Mouse (Mus musculus): ENCODE data around the gene Dbp.

Gene Dbp

DNA sequence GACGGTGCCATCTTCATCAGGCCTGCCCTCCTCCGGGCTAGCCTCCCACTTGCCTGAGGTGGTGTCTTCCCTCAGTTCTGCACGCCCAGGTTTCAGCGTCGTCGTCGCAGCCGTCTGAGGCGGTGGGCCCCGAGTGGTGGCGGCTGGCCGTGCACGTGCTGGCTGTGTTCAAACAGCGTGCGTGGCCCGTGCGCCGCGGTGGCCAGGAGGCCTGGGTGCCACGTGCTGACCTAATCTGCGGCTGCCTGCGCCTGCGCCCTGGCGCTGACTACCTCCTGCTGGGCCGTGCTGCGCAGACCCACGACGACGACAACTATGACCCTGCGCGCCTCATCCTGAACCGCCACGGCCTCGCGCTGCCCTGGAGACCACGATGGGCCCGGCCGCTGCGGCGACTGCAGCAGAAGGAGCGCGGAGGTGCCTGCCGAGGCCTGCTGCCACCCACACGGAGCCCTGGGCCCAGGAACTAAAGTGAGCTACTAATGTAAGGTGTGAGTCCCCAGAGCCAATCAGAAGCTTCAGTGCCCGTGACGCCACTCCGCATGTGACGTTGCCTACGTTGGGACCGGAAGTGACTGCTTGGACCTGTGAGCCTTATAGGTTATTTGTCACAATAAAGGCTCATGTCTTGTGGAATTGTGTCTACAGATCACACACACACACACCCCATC, 10.8 kb upstream of the Dbp start, which contains the start of gene Sec1:
Sec1 (minus strand) TSS at position 482 of the 671 bp plus-strand sequence.
- no peak for DNase-seq (ENCODE audit: low spot score in 2 of 2)

DNA sequence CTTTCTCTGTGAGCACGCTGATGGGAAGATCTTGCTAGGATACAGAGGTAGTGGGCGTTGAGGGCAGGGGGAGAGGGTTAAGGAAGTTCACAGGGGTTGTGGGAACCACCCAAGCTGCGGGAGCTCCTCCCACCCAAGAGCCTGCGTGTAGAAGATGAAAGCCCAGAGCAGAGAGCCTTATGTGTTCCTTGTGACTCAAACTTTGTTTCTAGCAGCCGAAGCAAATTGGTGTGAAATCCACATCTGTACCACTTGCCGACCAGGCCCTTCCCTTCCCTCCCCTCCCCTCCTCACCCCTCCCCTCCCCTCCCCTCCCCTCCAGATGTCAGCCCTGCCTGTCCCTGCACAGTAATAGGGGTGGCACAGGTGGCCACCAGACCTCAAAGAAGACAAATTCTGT, 9.8 kb upstream of the Dbp start:
- DNase-seq (ENCODE audit: low spot score in 2 of 2), result no peak

DNA sequence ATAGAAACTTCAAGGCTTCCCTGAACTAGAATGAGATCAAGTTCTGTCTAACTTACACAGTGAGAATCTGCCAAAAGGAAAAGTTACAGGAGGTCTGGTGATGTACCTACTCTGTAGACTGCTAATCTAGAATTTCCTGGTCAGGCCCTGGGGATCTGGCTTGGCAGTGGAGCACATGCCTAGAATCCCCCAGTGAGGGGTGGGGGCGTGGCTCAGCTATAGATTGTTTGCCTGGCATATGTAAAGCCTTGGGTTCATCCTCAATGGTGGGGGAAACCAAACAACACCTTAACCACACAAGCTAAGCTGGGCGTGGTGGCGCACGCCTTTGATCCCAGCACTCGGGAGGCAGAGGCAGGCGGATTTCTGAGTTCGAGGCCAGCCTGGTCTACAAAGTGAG, 7.0 kb upstream of the Dbp start:
- no peak for DNase-seq (ENCODE audit: low spot score in 2 of 2)

DNA sequence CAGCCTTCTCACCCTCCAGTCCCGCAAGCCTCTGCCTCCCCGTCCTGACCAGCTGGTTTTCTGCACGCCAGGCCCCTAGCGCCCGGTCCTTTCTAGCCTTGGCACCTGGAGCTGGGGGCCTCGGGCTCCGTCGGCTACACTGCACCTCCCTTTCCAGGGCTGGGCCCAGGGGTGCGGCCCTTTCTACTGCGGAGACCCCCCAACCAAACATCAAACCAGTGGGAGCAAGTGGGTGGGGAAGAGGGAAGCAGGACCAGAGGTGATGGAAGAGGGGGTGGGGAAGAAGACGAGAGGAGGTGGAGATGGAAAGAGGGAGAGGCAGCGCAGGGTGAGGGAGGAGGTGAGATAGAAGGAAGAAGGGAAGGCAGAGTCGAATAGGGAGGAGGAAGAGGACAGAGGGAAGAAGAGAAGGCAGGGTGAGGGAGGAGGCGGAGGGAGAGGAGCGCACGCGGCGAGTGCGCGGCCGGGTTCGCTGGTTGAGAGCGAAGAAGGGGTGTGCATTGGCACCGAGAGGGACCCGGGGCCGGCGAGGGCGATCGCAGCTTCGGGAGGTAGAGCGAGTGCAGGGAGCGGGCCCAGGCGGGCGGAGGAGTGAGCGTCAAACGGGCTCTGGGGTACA, 5.3 kb upstream of the Dbp start, which contains the start of gene Car11:
Car11 (plus strand) TSS at position 321 of the 619 bp plus-strand sequence.
- DNase-seq (ENCODE audit: low spot score in 2 of 2), result no peak

DNA sequence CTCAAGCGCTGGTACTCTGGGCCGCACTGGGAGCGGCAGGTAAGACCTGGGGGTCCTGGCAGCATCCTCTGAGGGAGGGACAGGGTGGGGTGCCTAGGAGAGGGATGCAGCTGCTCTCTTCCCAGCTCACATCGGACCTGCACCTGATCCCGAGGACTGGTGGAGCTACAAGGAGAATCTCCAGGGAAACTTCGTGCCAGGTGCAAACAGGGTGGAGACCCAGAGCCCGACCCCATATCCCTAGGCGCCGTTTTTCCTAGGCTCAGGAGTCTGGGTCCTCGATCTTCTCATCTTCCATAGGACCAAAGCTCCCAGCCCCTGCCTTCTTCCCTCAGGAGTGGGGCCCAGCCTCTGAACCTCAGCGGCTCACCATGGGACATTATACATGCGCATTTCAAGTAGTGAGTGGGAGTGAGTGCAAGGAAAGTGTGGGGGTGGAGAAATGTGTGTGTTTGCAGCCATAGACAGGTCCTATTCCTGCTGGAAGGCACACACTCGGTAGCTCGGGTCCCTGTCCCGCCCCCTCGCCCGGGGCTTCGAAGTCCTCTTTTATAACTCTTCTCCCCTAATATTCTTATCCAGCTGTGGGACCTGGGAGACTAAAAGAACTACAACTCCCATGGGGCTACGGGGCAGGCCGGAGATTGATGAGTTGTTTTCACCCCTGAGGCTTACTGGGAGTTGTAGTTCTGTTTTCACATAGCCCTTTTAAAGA, 4.4 kb upstream of the Dbp start:
- DNase-seq (ENCODE audit: low spot score in 2 of 2), result peak; percentile 74 to 86

DNA sequence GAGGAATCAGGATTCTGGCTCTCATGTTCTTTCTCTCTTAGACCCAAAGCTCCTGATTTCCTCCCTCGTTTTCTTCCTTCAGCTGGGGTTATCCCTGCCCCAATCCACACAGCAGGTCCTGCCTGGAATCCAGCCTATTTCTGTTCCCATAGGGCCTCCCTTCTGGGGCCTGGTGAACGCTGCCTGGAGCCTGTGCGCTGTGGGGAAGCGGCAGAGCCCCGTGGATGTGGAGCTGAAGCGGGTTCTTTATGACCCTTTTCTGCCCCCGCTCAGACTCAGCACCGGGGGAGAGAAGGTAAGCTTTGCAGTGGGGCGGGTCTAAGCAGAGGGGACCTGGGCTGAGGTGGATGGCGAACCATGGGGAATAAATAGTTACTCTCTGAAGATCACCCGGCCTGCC, 3.8 kb upstream of the Dbp start:
- DNase-seq (ENCODE audit: low spot score in 2 of 2), result no peak

DNA sequence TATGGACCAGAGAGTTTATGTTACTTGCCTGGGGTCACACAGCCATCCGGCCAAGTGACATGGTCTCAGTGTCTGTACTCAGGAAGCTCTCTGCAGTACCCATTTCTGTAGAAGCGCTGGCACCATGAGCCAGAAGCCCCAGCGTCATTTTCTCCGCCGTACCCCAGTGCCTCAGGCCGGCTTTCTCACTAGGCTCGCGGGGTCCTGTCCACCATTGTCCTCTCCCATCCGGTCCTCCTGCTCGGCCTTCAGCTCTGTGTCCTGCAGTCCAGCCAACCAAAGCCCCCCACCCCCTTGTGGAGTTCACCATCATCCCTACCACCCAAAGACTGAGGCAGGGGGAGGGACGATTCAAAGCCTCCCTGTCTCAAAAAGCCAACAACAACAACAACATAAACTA, 3.3 kb upstream of the Dbp start:
- DNase-seq (ENCODE audit: low spot score in 2 of 2), result no peak

DNA sequence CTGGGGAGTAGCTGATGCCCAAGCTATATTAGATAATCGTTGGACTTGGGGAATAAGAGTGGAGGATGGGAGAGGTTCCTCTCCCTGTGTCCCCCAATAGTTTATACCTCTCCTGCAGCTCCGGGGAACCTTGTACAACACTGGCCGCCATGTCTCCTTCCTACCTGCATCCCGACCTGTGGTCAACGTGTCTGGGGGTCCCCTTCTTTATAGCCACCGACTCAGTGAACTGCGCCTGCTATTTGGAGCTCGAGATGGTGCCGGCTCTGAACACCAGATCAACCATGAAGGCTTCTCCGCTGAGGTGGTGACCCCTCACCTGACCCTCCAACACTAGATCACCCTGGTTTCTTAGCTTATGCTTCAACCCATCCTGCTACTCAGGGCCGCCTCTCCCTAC, 2.6 kb upstream of the Dbp start:
- no peak for DNase-seq (ENCODE audit: low spot score in 2 of 2)

DNA sequence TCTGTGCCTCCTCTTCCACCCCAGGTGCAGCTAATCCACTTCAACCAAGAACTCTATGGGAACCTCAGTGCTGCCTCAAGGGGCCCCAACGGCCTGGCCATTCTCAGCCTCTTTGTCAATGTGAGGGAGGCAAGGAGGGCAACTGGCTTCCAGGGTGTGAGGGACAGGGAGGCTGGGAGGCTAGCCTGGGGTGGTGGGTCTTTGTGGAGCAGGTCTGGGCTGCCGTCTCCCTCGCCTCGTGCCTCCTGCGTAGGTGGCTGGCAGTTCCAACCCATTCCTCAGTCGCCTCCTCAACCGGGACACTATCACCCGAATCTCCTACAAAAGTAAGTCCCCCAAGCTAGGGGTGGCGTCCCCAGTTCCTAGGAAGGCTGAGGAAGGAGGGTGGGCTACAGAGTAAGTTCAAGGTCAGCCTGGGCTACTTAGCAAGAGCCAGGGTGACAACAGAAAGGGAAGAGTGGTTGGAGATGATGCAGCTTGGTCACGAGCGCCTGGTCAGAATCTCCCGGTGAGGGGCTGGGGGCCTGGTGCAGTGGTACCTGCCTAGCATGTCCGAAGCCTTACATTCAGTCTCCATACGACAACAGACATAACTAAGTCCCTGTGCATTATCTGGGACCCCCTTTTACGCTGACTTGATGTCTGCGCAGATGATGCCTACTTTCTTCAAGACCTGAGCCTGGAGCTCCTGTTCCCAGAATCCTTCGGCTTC, 1.9 kb upstream of the Dbp start:
- no peak for DNase-seq (ENCODE audit: low spot score in 2 of 2)

DNA sequence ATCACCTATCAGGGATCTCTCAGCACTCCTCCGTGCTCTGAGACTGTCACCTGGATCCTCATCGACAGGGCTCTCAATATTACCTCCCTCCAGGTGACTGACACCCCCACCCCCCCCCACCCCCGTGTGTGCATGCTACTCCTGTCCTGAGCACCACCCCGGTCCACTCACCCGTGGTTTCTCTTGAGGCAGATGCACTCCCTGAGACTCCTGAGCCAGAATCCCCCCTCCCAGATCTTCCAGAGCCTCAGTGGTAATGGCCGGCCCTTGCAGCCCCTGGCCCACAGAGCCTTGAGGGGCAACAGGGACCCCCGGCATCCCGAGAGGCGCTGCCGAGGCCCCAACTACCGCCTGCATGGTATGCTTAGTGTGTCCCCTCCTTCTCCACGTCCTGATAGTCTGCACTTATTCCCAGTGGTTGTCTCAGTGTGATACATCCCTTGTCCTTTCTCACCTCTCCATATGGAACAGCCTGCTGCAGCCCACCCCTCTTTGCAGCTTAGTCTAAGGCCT, 1.3 kb upstream of the Dbp start:
- DNase-seq (ENCODE audit: low spot score in 2 of 2), result no peak

DNA sequence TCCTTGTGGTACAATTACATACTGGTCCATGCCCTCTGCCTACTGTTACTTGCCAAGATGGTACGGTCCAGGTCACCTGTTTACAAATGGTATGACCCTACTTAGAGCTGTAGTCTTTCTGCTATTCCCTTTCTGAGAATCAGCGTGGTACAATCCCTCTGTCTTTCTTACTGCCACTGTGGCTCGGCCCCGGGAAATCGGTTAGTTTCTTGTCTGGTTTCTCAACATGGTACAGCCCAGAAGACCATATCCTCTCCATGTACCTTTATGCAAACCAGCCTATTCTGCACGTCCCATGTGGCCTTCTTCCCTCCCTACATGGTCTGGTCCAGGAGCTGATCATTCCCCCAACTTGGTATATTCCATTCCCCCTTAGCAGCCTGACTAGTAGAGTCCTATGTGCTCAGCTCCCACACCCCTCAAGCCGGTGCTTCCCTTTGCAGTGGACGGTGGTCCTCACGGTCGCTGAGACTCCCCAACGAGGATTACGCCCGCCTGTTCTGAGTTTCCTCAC, 785 bp upstream of the Dbp start:
- peak; percentile 78 to 82 for DNase-seq (ENCODE audit: low spot score in 2 of 2)

DNA sequence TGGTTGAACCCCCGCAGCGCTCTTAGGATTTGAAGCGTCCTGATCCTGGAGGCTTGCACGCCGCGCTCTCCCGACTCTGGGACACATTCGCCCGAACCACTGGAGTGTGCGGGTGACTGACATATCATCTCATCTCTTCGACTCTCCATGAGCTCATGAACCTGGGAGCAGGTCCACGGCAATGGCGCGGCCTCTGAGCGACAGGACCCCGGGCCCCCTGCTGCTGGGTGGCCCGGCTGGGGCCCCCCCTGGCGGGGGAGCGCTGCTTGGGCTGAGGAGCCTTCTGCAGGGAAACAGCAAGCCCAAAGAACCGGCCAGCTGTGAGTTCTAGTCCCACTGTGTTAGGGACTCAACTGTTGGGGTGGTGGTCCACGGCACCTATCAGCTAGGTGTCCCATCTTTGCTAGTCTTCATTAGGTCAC, 566 bp downstream of the Dbp start:
- DNase-seq (ENCODE audit: low spot score in 2 of 2), result no peak

DNA sequence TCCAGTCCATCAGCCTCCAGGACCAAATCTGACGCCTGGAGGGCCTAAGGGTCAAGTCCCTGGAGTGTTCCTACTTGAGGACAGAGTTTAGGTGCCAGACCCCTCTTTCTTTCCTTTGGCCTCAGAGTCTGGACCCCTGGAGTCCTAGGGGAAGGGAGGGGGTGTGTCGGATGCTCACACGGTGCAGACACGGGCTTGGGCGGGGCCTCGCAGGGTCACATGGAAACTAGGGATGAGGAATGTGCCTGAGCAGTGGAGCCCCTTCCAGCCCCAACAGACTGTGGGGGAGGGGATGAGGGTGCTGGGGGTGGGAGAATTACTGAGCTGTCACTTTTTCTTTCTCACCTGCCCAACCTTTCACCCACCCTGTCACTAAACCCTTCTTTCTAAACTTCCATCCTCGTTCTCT, 989 bp downstream of the Dbp start:
- peak; percentile 80 to 83 for DNase-seq (ENCODE audit: low spot score in 2 of 2)

DNA sequence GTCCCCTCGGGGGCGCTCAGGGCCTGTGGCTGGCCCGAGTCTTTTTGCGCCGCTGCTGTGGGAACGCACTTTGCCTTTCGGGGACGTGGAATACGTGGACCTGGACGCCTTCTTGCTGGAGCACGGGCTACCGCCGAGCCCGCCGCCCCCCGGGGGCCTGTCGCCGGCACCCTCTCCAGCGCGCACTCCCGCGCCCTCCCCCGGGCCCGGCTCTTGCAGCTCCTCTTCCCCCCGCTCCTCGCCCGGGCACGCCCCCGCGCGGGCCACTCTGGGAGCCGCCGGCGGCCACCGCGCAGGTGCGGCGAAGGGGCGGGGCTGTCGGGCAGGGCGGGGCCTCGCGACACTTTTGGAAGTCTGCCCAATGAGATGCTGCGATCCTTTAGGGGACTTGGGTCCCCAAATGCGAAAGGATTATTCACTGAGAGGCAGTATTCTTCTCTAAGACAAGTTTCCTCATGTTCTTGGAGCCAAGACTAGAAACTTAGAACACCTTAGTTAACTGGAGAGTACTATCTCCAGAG, 1.9 kb downstream of the Dbp start:
- peak; percentile 77 to 80 for DNase-seq (ENCODE audit: low spot score in 2 of 2)

DNA sequence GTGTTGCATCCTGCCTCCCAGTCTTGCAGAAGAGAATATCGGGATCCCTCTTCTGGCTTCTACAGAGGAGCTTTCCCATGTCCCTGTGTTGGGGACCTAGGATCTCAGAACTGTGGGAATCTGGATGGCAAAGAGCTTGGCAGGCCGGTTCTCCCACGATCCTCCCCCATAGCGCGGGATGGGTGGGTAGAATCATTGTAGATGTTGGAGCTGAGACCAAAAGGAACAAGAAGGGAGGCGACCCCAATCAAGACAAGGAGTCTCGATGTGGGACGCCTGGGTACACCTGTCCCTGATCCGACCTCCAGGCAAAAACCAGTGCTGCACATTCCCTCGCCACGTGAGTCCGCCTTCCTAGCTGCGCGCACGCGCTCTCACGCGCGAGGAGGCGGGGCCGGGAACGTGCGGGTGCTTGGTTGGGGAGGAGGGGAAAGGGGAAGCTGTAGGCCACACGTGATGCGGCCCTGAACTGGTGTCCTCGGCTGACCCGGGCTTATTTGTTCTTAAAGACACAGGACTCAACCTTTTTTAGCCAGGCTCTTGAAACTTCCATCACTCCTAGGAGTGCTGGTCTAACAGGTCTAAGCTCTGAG, 2.6 kb downstream of the Dbp start:
- peak; percentile 91 to 92 for DNase-seq (ENCODE audit: low spot score in 2 of 2)

DNA sequence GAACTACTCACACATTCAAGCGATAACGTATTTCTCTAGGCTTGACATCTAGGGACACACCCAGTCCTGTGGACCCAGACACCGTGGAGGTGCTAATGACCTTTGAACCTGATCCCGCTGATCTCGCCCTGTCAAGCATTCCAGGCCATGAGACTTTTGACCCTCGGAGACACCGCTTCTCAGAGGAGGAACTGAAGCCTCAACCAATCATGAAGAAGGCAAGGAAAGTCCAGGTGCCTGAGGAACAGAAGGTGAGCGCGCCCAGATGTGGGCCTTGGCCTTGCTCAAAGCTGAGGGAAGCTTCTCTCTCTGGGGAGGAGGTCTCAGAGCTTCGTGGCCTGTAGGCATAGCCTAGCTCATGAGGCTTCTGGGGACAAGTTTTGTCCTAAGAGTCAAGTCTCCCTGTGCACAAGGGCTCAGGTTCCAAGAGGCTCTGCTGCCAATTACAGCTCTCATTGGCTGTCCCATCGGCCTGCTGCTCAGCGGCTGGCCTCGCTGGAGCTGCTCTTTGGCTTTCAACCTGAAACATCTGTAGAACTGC, 3.4 kb downstream of the Dbp start:
- DNase-seq (ENCODE audit: low spot score in 2 of 2), result no peak

DNA sequence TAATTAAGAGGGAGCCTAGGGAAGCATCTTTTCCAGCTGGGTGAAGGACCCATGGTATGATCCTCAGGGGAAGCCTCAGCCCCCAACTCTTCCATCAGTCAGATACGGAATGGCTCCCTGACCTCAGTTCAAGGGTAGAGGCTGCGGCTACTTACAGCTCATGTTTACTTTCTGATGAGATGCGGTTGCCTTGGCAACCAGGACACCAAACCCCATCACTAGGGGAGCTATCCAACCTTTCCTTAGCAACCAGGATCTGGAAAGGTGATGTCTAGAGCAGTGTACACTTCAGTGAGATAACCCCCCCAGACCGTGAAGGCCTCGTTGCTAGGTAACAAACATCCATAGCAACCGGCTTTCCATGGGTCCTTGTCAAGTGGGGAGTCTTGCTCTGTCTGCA, 4.1 kb downstream of the Dbp start:
- no peak for DNase-seq (ENCODE audit: low spot score in 2 of 2)

DNA sequence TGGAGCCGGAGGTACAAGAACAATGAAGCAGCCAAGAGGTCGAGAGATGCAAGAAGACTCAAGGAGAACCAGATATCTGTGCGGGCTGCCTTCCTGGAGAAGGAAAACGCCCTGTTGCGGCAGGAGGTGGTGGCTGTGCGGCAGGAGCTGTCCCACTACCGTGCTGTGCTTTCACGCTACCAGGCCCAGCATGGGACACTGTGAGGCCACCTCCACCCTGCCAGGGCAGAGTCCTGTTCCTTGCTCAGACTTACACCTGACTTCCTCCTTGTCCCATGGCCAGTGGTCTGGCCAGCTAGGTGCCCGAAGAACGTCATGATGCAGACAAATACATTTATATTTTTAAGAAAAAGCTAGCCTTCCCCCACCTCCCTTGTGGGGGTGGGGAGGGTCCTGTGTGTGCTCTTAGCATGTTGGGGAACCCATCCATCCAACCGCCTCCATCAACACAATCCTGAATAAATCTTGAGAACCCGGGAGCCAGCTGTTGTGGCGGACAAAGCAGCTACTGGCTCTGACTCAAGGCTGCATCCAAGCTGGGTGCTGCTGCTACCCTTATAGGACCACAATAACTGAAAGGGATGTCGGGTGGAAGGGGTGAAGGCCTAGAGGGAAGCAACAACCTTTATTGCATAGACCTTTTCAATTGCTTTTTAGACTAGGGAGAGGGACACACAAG, 4.9 kb downstream of the Dbp start:
- DNase-seq (ENCODE audit: low spot score in 2 of 2), result no peak

DNA sequence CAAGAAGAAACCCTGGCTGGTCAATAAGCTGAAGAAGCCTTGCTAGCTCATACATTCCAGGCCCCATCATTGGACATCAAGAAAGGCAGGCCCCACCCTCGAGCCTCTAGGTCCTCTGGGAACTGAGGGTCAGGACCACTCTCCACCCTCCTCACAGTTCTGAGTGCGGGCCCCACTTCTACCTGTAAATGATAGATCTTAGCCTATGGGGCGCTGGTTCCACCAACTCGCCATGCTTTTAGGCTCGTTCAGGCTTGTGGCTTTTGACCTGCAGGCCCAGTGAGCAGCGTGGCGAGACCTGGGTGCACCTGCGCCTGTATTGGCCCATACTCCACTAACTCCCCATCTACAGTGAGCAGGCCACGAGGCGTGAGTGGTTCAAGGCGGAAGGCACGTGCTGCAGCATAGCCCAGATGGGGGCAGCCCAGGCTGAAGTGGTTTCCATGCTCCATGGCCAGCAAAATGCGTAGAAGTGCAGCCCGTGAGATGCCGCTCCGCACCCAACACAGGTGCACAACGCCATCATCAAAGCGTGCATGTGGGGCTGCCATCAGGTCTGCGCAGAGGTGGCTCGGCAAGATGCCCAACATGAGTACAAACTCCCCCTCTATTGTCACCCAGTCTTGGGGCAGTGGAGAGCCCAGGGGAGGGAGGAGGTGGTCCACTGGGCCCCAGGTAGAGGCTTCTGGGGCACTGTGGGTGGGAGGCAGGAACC, 5.7 kb downstream of the Dbp start:
- no peak for DNase-seq (ENCODE audit: low spot score in 2 of 2)

All from right cerebral cortex, postnatal 36 days (tissue).